Mouse (Mus musculus): ENCODE measurements around the gene Peli1. TPM values are rescaled to one million over a fixed set of nuclear protein-coding genes. Genes with fewer than 3 reads are reported as not detected.

Peli1 gene
- total RNA-seq, 2 experiments from 2014 or later = 52.5 to 52.8 TPM

DNA sequence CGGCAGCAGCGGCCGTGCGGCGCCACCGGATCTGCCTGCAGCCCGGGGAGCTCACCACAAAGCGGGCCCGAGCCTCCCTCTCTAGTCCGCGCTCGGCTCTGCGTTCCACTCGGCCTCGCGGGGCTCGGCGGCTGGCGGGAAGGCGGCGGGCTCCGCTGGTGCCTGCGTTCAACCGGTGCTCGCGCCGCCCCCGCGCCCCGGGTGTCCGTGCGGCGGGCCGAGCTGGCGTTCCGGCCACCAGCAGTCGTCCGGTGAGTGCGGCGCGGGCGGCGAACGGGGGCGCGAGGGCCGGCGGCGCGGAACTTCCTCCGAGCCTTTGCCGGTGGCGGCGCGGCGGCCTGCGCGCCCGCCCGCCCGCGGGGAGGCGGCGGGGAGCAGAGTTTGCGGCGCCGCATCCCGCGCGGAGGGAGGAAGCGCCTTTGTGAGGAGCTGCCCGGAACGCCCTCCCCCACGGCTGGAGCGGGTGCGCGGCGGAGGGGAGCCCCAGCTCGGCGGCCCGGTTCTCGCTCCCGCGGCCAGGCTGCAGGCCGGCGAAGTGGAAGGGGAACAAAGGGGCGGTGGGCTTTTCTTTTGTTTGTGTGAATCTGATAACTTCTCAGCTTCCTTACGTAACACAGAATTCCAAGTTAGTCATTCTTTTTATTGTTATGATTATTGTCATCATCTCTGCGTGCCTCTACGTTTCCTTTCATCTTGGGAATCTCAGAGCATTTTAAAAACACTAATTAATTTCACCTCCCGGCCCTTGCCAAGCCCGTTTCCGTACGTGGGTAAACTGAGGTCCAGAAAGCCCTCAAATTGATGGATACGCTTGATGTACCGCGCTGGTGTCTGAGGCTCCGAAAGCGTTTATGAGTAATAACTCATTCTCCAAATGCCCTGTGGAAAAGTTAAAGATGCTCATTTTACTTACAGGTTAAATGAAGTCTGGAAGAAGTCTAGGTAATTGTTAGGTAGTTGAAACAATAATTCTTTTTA is 626 bp downstream of the Peli1 start:
- peak; percentile 52 to 58 for DNase-seq (ENCODE audit: extremely low spot score in 1 of 2, low spot score in 1 of 2)

- DNase-seq (ENCODE audit: extremely low spot score in 1 of 2, low spot score in 1 of 2) = no peak
Measured at GRCm38 (mm10) chr11:21092621-21093020, 1.5 kb downstream of the Peli1 start.

GRCm38 (mm10) chr11:21093081-21093815 is 2.2 kb downstream of the Peli1 start:
- DNase-seq (ENCODE audit: extremely low spot score in 1 of 2, low spot score in 1 of 2) = no peak

GRCm38 (mm10) chr11:21096590-21096989 is 5.5 kb downstream of the Peli1 start:
- DNase-seq (ENCODE audit: extremely low spot score in 1 of 2, low spot score in 1 of 2) = no peak

DNA sequence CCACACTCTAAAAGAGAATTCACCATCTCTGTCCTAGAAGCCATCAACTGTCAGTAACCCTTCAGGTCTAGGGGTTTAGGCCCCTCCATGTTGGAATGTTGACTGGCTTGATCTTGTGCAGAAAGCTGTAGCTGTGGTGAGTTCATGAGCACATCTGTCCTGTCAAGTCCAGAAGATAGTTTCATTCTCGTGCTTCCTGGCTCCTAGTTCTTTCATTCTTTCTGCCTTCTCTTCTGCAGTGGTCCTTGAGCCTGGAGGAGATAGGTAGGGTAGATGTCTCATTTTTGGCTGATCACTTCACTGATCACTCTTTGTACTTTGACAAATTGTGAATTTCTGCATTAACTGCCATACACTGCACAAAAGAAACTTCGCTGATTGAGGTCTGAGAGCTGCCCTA is 7.4 kb downstream of the Peli1 start:
- no peak for DNase-seq (ENCODE audit: extremely low spot score in 1 of 2, low spot score in 1 of 2)

GRCm38 (mm10) chr11:21100704-21101103 is 9.6 kb downstream of the Peli1 start:
- DNase-seq (ENCODE audit: extremely low spot score in 1 of 2, low spot score in 1 of 2) = no peak

DNA sequence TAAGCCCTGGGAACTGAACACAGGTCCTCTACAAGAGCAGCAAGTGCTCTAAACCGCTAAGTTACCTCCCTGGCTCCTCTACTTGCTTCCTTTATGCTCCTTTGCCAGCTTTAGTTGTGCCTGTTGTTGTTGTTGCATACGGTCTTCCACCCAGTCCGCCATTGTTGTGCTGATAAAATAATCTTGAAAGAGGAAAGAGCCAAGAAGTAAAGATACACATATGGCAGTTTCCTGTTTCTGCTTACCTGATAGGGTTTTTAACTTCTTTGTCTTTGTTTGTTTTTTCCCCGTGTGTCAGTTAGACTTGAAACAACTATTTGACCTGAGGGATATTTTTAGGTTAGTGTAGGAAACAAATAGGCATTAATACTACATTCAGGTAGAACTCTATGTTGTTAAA is 10.2 kb downstream of the Peli1 start:
- no peak for DNase-seq (ENCODE audit: extremely low spot score in 1 of 2, low spot score in 1 of 2)

DNA sequence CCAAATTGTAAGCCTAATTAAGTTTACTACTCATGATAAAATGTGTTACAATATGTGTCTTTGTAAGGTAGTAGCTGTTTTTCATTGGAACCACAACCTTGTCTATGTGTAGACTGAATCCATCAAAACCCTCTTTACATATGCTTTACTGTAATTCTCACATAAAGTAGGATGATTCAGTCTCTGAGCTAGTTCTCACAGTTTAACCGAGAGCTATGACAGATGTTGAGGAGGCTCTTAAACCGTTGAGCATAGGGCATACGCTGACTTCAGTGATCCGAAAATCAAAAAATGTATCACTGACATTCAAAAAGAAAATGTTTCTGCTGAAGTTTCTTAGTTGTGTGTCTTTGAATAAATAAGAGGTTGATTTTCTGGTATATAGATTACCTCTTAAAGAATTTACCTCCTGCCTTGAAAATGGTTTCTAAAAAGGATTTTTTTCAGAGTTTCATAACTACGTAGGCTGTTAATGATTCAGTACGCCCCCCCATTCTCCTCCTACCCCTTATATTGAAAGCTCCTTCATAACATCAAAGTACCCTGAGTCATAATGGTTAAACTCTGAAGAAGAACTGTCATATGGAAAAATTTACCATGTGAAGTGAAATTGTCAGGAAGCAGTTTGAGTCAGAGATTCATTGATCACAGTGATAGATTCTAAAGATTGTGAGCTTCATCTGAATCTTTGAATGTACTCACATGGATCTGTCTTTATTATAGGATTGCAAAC is 11.3 kb downstream of the Peli1 start:
- DNase-seq (ENCODE audit: extremely low spot score in 1 of 2, low spot score in 1 of 2) = no peak

- no peak for DNase-seq (ENCODE audit: extremely low spot score in 1 of 2, low spot score in 1 of 2)
Measured at GRCm38 (mm10) chr11:21103186-21103585, 12.1 kb downstream of the Peli1 start.

DNA sequence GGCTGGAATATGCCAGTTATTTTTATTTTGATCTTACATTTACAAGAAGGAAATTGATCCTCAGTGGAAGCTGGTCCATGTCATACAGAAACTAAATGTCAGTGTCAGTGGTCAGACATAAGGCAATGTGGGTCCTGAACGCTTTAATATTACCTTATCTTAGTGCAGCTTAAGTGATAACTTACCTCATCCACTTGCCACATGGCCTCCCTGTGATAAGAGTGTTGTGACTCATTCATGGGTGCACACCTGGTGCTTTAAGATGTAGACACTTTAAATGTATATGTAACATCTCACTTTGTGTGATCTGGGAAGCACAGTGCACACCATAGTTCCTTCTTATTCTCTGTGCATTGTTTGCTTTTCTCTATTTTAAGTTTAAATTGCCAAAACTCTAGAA is 14.3 kb downstream of the Peli1 start:
- no peak for DNase-seq (ENCODE audit: extremely low spot score in 1 of 2, low spot score in 1 of 2)

GRCm38 (mm10) chr11:21107120-21107519 is 16.0 kb downstream of the Peli1 start:
- DNase-seq (ENCODE audit: extremely low spot score in 1 of 2, low spot score in 1 of 2) = no peak

DNA sequence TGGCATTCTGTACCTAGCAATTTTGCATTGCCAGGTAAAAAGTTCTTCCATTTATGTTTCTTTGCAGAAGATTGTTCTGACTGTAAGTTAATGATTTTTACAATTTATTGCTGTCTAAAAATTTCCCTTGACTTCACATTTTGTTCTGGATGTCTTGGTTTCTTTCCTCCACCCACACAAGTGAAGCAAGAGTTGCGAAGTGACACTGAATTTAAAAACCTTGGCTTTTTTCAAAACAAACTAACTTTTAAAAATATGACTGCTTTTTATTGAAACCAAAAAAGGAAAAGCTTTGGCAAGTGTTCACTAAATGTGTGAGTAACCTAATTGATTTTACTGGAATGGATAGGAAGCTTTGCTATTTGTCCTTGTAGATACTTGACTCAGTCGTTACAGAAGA is 18.2 kb downstream of the Peli1 start:
- DNase-seq (ENCODE audit: extremely low spot score in 1 of 2, low spot score in 1 of 2) = no peak

DNA sequence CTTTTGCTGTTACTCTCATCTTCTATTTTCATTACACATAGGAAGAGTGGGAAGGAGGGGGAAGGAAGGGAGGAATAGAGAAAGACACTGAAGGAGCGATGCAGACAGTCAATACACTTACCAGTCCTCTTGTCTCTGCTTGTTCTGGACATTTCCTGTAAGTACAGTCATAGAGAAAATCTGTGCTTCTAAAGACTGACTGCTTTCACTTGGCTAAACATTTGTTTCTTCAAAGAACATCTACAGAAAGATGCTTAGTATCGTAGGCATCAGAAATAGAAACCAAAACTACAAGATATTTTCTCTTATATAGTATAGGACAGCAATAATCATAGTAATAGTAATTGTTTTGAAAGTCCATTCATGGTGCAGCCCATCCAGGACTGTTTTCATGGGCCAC is 23.4 kb downstream of the Peli1 start:
- no peak for DNase-seq (ENCODE audit: extremely low spot score in 1 of 2, low spot score in 1 of 2)

DNA sequence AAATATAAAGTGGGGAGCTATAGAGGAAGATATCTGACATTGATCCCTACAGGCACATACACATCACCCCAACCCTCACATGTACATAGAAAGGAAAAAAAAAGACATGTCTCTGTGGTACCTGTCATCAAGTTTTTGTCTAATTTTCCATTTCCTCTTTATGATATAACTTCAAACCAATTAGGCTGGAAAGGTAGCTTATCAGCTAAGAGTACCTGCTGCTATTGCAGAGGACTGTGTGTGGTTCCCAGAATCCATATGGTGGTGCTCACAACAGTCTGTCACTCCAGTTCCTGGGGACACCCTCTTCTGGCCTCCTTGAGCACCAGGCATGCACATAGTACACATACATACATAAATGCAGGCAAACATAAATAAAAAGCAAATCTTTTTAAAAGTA is 24.7 kb downstream of the Peli1 start:
- no peak for DNase-seq (ENCODE audit: extremely low spot score in 1 of 2, low spot score in 1 of 2)

DNA sequence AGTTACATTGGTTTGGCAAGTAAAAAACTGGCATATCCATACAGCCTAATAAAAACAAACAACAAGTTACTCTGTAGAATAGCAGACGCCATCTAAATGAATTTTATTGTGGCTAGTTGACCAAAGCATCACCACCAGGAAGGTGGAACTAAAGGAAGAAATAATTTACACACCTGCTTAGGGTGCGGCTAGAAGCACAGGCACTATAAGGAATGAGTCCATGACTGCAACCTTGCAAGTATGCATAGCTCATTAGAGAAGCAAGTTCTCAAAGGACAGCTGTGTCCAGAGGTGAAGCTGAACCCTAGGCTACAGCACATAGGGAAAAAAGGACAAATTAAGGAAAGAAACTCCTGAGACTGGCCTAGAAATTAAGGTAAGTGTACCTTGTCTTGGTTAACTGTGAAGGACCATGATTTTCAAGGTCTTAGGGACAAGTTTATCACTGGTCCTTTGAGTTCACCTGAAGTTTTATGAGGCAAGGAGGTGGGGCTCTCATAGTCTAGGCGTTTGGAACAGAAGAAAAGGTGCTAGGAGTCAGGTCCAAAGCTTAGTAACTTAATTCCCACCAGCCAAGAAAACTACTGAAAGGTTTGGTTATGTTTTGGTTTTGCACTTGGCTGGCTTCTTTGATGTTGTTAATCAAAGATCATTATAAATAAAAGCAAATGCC is 25.7 kb downstream of the Peli1 start:
- no peak for DNase-seq (ENCODE audit: extremely low spot score in 1 of 2, low spot score in 1 of 2)

DNA sequence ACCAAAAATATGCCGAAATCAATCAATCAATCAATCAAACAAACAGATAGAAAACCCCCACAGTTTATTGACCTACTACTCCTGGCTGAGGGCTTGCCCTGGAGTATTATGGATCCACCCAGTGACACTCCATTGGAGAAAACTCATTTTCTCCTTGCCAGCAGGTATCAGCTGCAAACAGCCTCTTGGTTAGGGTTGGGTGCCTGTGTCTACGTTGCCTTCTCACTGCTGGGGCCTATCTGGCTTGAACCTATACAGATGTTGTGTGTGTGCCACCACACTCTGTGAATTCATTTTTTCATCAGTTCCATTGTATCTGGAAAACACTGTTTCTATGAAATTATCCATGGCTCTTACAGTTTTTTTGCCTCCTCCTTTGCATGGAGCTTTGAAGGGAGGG is 30.6 kb downstream of the Peli1 start:
- no peak for DNase-seq (ENCODE audit: extremely low spot score in 1 of 2, low spot score in 1 of 2)

- DNase-seq (ENCODE audit: extremely low spot score in 1 of 2, low spot score in 1 of 2) = no peak
Measured at GRCm38 (mm10) chr11:21122399-21122798, 31.3 kb downstream of the Peli1 start.

DNA sequence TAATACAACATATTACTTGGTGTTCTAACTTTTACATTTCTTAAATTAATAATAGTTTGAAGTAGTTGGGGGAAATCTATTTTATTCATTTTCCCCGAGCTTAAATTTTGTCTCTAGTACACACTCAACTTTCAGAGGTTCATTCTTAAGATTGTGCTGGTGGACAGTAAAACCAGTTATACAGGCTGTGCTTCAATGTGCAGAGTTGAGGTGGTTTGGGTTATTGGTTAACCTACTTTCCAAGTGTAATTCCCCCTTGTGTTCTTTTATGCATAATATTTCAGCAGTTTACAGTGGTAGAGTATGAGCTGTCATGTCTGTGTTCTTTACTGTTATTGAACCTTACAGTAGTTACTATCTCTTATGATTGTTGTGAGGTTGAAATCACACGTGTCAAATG is 40.6 kb downstream of the Peli1 start:
- no peak for DNase-seq (ENCODE audit: extremely low spot score in 1 of 2, low spot score in 1 of 2)

- no peak for DNase-seq (ENCODE audit: extremely low spot score in 1 of 2, low spot score in 1 of 2)
Measured at GRCm38 (mm10) chr11:21134875-21135451, 43.9 kb downstream of the Peli1 start.

GRCm38 (mm10) chr11:21139453-21139852 is 48.4 kb downstream of the Peli1 start:
- no peak for DNase-seq (ENCODE audit: extremely low spot score in 1 of 2, low spot score in 1 of 2)
